Mouse (Mus musculus): Measurements from ENCODE around the gene Nxph1. TPM values are rescaled to one million over a fixed set of nuclear protein-coding genes. Genes with fewer than 3 reads are reported as not detected.

The Nxph1 gene
- polyA plus RNA-seq, 1 experiment: not detected

- whole genome bisulfite sequencing: 27% methylated on average over 15 of the region's 15 CpGs
- H3K4me3 ChIP-seq (ENCODE audit: low read depth, low read length): no peak overlapping the region
These were observed 3.8 kb downstream of the Nxph1 start for GRCm38 (mm10) chr6:8951884-8952590.

GRCm38 (mm10) chr6:8955817-8956529, 7.7 kb downstream of the Nxph1 start:
- Histone ChIP-seq H3K4me3 (ENCODE audit: low read depth, low read length) (no peak overlapping the region), H3K27ac (ENCODE audit: insufficient read depth, low read depth, low read length) (no peak overlapping the region), H3K4me1 (ENCODE audit: control insufficient read depth, insufficient read depth, insufficient read length, low read length) (peaks cover 1% of the 10 kb centered on the region), H3K36me3 (ENCODE audit: control insufficient read depth, insufficient read depth, low read length) (no peaks in the 10 kb centered on the region), H3K27me3 (ENCODE audit: control insufficient read depth, insufficient read depth, low read length) (peaks cover 28% of the 10 kb centered on the region)
- WGBS: 5% methylated on average over 35 of the region's 35 CpGs
- TF ChIP-seq CTCF (IDR thresholded peaks at IDR 0.05; ENCODE audit: extremely low read depth, insufficient read length, insufficient replicate concordance, low read depth, low read length): no peak
- TF ChIP-seq POLR2A (IDR thresholded peaks at IDR 0.05; ENCODE audit: low read depth, low read length): no peak

More at GRCm38 (mm10) chr6:8951884-8952590, 3.8 kb downstream of the Nxph1 start:
- no peak for TF ChIP-seq POLR2A (IDR thresholded peaks at IDR 0.05; ENCODE audit: low read depth, low read length)
- no peak for TF ChIP-seq CTCF (IDR thresholded peaks at IDR 0.05; ENCODE audit: extremely low read depth, insufficient read length, insufficient replicate concordance, low read depth, low read length)
- Histone ChIP-seq H3K27ac (ENCODE audit: insufficient read depth, low read depth, low read length) (no peak overlapping the region), H3K27me3 (ENCODE audit: control insufficient read depth, insufficient read depth, low read length) (peaks cover 50% of the 10 kb centered on the region), H3K4me1 (ENCODE audit: control insufficient read depth, insufficient read depth, insufficient read length, low read length) (peaks cover 3% of the 10 kb centered on the region), H3K36me3 (ENCODE audit: control insufficient read depth, insufficient read depth, low read length) (no peaks in the 10 kb centered on the region)

GRCm38 (mm10) chr6:8956743-8957528, 8.7 kb downstream of the Nxph1 start:
- Histone ChIP-seq H3K27me3 (ENCODE audit: control insufficient read depth, insufficient read depth, low read length) (peaks cover 23% of the 10 kb centered on the region), H3K4me3 (ENCODE audit: low read depth, low read length) (no peak overlapping the region), H3K27ac (ENCODE audit: insufficient read depth, low read depth, low read length) (no peak overlapping the region), H3K4me1 (ENCODE audit: control insufficient read depth, insufficient read depth, insufficient read length, low read length) (no peaks in the 10 kb centered on the region), H3K36me3 (ENCODE audit: control insufficient read depth, insufficient read depth, low read length) (no peaks in the 10 kb centered on the region)
- TF ChIP-seq CTCF (IDR thresholded peaks at IDR 0.05; ENCODE audit: extremely low read depth, insufficient read length, insufficient replicate concordance, low read depth, low read length) (no peak), POLR2A (IDR thresholded peaks at IDR 0.05; ENCODE audit: low read depth, low read length) (no peak)
- WGBS: 10% methylated on average over 25 of the region's 25 CpGs

GRCm38 (mm10) chr6:8957529-8957887, 9.3 kb downstream of the Nxph1 start:
- Histone ChIP-seq H3K27me3 (ENCODE audit: control insufficient read depth, insufficient read depth, low read length) (peaks cover 23% of the 10 kb centered on the region), H3K4me1 (ENCODE audit: control insufficient read depth, insufficient read depth, insufficient read length, low read length) (no peaks in the 10 kb centered on the region), H3K36me3 (ENCODE audit: control insufficient read depth, insufficient read depth, low read length) (no peaks in the 10 kb centered on the region), H3K4me3 (ENCODE audit: low read depth, low read length) (no peak overlapping the region), H3K27ac (ENCODE audit: insufficient read depth, low read depth, low read length) (no peak overlapping the region)
- no peak for TF ChIP-seq POLR2A (IDR thresholded peaks at IDR 0.05; ENCODE audit: low read depth, low read length)
- TF ChIP-seq CTCF (IDR thresholded peaks at IDR 0.05; ENCODE audit: extremely low read depth, insufficient read length, insufficient replicate concordance, low read depth, low read length): no peak
- 5% methylated on average over 15 of the region's 15 CpGs for WGBS

- Histone ChIP-seq H3K4me1 (ENCODE audit: control insufficient read depth, insufficient read depth, insufficient read length, low read length) (no peaks in the 10 kb centered on the region), H3K27me3 (ENCODE audit: control insufficient read depth, insufficient read depth, low read length) (peaks cover 23% of the 10 kb centered on the region), H3K36me3 (ENCODE audit: control insufficient read depth, insufficient read depth, low read length) (no peaks in the 10 kb centered on the region), H3K4me3 (ENCODE audit: low read depth, low read length) (no peak overlapping the region), H3K27ac (ENCODE audit: insufficient read depth, low read depth, low read length) (no peak overlapping the region)
- TF ChIP-seq POLR2A (IDR thresholded peaks at IDR 0.05; ENCODE audit: low read depth, low read length): no peak
- TF ChIP-seq CTCF (IDR thresholded peaks at IDR 0.05; ENCODE audit: extremely low read depth, insufficient read length, insufficient replicate concordance, low read depth, low read length): no peak
- WGBS: 11% methylated on average over 28 of the region's 28 CpGs
These were observed 10.1 kb downstream of the Nxph1 start for GRCm38 (mm10) chr6:8958081-8958919.

GRCm38 (mm10) chr6:8959810-8960209, 11.6 kb downstream of the Nxph1 start:
- TF ChIP-seq CTCF (IDR thresholded peaks at IDR 0.05; ENCODE audit: extremely low read depth, insufficient read length, insufficient replicate concordance, low read depth, low read length) (no peak), POLR2A (IDR thresholded peaks at IDR 0.05; ENCODE audit: low read depth, low read length) (no peak)
- Histone ChIP-seq H3K4me1 (ENCODE audit: control insufficient read depth, insufficient read depth, insufficient read length, low read length) (no peaks in the 10 kb centered on the region), H3K27me3 (ENCODE audit: control insufficient read depth, insufficient read depth, low read length) (peaks cover 16% of the 10 kb centered on the region), H3K36me3 (ENCODE audit: control insufficient read depth, insufficient read depth, low read length) (no peaks in the 10 kb centered on the region), H3K4me3 (ENCODE audit: low read depth, low read length) (no peak overlapping the region), H3K27ac (ENCODE audit: insufficient read depth, low read depth, low read length) (no peak overlapping the region)
- WGBS: 75% methylated on average over 4 of the region's 4 CpGs

All from small intestine, adult 2 months (tissue).